Mouse (Mus musculus) adrenal gland, adult 8-10 months (tissue): Measurements from ENCODE around the gene Pde1c. TPM values are rescaled to one million over a fixed set of nuclear protein-coding genes. Genes with fewer than 3 reads are reported as not detected.

Experiments used
- DNase-seq: peaks from one replicate; pipeline ENCODE4 v3.0.0; 2022
- total RNA-seq, 4 experiments: library from RNA; stranded (reverse); gene quantifications; 2 replicates each; pipeline ENCODE4 v1.2.4; 2022

Pde1c gene
- total RNA-seq, 4 experiments from 2014 or later, result 0.14 to 0.40 (median 0.29) TPM

- DNase-seq, result no peak
These were observed 246.1 kb downstream of the Pde1c start for GRCm38 (mm10) chr6:56322799-56323198.

DNA sequence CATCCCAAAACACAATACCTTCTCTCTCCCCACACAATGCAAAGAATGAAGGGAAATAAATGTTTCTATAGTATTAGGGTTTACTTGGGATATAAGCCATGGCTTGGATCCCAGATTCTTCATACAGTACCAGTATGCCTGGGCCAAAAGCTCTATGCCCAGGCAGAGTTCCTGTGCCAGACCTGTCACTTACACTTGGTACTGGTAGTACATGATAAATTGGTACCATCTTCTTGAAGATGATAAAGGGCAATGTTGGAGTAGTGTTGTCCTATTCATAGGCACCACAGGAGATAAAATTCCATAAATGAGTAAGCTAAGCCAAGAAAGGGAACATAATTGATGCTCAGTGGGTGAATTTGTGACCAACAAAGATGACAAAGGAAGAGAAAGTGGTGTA, 258.6 kb downstream of the Pde1c start:
- DNase-seq, result no peak

- no peak for DNase-seq
These were observed 262.8 kb downstream of the Pde1c start for GRCm38 (mm10) chr6:56306066-56306465.

DNA sequence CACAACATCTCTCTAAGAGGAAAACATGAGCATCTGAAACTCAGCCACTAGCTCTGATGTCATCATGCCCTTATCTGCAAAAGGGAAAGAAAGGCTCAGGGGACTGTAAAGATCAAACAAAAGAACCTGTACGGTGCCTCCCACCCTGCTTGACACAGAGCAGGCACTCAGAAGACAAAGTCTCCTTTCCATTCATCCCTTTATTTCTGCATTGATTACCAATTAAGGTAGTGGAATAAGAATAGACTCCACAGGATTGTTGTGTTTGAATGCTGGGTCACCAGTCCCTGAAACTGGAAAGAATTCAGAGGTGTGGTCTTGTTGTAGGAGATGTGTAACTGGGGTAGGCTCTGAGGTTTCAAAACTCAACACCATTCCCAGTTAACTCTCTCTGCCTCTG, 276.7 kb downstream of the Pde1c start:
- no peak for DNase-seq

GRCm38 (mm10) chr6:56289307-56289706, 279.6 kb downstream of the Pde1c start:
- DNase-seq, result no peak

GRCm38 (mm10) chr6:56284821-56285220, 284.1 kb downstream of the Pde1c start:
- DNase-seq, result no peak

DNA sequence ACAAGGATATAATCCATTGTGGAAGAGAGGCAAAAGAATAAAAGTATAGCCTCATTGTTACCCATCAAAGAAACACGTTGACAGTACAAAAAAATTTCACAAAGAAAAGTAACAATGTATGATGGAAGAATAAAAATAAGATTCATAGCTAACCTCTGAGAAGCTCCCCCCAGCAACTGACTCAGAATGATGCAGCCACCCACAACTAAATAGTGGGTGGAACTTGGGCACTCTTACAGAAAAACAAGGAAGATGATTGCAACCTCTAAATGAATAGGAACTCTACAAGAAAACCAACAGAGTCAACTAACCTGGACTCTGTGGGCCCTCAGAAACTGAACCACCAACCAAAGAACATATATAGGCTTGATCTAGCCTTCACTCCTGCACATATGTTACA, 293.4 kb downstream of the Pde1c start:
- no peak for DNase-seq

DNA sequence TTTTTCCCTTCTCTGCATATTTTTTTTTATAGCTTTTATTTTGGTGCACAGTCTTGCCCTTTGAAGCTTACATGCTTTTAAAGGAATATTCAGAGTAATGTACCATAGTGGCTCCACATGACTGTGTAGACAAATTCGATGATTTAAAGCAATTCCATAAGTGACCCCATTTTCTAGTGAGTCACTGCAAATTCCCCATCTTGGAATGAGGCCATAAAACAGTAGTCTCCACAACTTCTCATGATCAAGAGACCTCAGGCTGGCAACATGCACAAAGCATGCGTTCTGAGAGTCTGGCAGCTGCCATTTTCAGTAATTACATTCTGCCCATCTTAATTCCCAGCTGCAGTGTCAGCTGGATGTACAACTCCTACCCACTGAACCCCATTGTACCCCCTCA, 297.2 kb downstream of the Pde1c start:
- DNase-seq, result no peak

DNA sequence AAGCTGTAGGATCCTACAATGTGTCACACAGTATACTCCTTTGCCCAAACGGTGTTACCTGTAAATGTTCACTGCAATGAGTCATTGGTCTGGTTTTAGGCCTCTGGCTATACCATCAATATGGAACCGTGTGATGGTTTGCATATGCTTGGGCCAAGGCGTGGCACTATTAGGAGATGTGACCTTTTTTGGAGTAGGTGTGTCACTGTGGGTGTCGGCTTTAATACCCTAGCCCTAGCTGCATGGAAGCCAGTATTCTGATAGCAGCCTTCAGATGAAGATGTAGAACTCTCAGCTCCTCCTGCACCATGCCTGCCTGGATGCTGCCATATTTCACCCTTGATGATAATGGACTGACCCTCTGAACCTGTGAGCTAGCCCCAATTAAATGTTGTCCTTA, 304.4 kb downstream of the Pde1c start:
- no peak for DNase-seq

DNA sequence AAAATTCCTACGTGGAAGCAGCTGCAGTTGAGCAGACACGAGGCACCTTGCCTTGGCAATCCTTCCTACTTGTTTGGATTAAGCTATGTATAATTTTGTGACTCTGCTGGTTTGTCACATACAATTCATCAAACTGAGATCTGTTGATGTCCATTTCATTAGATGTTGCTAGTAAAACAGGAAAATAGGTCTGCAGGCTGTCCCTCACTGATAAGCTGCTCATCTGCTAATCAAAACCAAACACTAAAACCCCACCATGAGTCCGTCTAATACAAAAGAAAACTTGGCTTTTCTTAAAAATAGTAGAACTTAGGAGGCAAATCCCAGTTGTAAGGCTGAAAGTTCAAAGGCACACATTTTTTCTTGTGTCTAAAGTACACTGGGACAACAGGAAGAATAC, 308.8 kb downstream of the Pde1c start:
- DNase-seq, result no peak

DNA sequence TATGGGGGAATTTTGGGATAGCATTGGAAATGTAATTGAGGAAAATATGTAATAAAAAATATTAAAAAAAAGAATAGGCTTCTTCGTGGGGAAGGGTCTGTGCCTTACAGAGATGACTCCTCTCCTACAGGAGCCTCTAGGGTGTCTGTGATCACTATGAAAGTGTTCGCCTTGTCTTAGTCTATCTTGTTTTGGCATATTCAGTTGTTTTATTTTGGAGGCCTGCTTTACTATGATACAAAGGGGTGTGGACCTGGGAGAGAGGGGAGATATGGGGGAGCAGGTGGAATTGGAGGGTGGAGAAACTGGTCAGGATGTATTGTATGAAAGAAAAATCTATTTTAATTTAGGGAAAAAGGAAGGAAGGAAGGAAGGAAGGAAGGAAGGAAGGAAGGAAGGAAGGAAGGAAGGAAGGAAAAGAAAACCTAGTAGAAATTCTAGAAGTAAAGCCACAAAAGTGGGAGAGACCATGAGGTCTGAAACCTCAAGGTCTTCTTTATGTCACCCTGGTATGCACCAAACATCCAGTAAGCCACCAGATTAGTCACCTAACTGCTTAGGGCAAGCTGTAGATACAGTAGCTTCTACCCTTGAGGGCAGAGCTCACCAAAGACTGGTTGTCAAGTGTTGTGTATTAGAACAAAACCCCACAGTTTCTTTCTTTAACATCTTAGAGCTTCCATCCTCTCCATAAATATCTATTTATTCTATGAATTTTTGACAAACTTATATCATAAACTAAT, 311.2 kb downstream of the Pde1c start:
- no peak for DNase-seq

DNA sequence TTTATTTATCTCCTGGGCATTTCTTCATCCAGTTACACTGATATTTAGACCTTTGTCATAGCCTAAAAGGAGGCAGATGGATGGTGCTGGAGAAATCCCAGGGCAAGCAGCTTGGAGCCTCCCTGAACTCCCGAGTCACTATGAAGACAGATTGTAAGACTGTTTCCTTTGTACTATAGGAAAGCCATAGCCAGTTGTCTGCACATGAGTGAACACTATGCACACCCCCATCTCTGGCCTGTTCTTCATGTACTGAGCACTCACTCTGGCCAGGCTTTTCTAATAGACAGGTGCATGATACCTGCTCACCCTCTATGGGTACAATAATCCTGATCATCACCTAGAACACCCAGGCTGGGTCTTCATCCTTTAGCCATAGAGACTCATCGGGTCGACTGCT, 318.8 kb downstream of the Pde1c start:
- DNase-seq, result no peak

DNA sequence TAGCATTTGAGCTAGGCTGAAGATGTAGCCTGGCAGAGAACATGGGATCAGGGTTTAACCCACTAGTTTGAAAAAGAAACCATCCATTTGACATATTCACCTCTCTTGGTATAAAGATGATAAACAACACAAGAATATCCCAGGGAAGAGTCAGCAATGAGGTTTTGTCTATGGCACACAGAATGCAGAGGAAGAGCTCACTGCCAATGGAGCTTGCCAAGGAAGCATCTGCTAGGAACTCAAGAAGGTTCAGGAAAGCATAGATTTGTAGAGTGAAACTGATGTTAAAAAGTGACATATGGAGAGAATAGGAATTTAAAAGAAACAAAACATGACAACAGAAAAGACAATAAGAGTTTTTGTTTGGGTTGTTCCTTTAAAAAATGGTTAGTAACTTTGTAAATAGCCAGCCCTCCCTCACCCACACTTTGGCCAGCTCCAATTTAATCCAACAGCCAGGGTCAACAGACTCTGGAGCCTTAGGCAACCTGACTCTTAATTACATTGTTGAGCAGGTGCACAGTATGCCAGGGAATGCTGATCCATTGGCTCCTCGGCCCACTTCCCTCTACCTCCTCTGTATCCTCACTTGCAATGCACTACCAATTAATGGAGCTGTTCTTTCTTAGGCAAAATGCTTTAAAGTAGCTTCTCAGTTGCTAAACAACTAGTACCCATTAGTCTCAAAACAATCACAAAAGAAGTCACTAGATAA, 377.3 kb downstream of the Pde1c start:
- no peak for DNase-seq

DNA sequence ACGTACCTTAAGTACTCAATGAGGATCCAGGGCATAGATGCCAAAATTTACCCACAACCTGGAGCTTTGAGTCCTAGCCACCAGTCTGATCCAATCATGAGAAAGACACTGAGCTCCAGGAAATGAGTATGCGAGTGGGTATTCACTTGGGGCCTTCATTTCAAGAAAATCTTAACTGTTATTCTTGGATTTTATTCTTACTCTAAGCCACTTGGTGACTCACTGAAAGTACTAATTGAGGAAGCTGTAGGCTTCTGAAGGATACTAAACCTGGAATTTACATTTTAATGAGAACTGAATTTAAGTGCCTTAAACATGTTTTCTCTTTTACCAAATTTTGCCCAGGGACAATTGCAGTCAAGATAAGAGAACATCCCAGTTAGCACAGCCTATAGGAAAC, 392.4 kb downstream of the Pde1c start:
- no peak for DNase-seq

DNA sequence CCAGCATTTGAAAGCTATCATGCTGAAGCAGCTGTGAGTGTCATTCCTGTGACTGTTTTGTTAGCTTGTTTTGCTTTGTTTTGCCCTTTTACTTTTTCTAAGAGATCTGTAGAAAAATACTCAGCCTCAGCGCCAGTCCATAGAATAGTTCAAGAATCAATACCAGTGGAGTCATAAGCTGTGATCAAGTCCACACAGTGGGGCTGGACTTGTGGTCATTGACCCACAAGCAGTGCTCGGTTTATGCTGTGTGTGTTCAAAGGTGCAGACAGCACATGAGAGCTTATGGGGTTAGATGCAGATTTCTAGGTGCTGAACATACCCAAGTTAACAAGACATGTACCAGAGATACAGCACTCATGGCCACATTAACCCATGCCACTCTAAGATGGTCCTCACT, 396.7 kb downstream of the Pde1c start:
- DNase-seq, result no peak

- no peak for DNase-seq
These were observed 400.2 kb downstream of the Pde1c start for GRCm38 (mm10) chr6:56168736-56169135.

DNA sequence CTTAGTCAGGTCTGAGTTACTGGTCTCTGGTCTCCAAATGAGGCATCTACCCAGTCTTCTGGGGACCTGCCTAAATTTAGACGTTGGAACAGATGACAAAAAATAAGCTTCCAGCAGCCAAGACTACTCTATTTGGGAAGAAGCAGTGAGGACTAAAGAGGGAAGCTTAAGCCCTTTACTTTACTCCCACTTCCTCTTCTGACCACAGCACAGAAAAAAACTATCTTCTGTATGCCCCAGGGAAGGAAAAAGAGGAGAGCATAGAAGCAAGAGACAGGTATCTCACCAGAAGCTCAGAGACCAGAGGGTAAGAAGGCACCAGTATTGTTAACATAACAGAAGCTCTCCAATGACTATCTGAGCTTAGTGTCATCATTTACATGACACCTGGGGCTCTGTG, 410.7 kb downstream of the Pde1c start:
- no peak for DNase-seq

- no peak for DNase-seq
These were observed 412.1 kb downstream of the Pde1c start for GRCm38 (mm10) chr6:56156836-56157235.

- no peak for DNase-seq
These were observed 438.3 kb downstream of the Pde1c start for GRCm38 (mm10) chr6:56130493-56131159.

- DNase-seq, result no peak
These were observed 469.3 kb downstream of the Pde1c start for GRCm38 (mm10) chr6:56099520-56100101.

DNA sequence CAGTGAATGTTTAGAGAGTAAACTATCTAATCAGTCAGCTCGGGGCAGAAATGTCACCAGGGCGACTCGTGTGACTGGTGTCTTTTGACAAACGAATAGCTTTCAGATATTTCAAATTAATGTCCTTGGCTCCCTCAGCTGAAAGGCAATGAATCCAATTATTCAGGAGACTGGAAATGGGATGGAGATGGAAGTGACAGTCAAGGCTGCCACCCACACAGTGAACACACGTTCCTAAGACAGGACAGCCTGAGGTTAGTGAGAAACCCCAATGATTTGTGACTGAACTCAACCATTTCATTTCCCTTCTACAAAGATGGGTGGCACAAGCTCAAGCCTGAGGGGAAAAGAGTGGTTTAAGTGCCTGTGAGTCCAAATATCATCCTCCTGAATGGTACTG, 470.5 kb downstream of the Pde1c start:
- DNase-seq, result no peak

DNA sequence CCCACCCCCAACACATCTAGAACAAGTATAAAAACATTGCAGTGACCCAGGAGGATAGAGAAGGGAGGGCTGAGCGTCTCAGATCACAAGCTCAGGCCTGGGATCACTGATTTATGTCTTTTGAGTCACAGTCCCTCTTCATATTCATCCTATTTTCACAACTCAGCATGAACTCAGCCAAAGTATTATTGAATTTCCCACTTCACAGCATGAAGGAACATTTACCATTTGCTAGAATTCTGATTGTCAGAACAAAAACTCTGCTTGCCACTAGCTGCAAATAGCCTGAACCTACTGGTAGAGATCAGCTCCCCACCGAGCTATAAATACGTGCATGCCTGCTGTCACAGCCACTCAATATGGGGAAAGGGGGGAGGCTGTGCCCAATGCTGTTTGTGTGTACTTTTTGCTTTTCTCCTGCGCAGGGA, 492.5 kb downstream of the Pde1c start:
- no peak for DNase-seq

GRCm38 (mm10) chr6:56068516-56068915, 500.4 kb downstream of the Pde1c start:
- DNase-seq, result no peak
